Mouse (Mus musculus) heart, postnatal 0 days (tissue): ENCODE results near the gene Iqcf5. TPM values are rescaled to one million over a fixed set of nuclear protein-coding genes. Genes with fewer than 3 reads are reported as not detected.

Source experiments
- ATAC-seq: fragments of 200-750 bp; cut with Nextera tagmentation; 2 replicates; pipeline ENCODE4 v1.8.0; 2017; ENCODE audit warnings: low read depth, moderate number of reproducible peaks, moderate library complexity; ENCODE audit not compliant: insufficient read depth
- DNase-seq: peaks from one replicate; pipeline ENCODE4 v3.0.0-alpha.2; 2016; ENCODE audit warnings: low spot score
- H3K27ac ChIP-seq: fragments of 300-500 bp; sonication (generic); 2 replicates; pipeline ENCODE4 v1.5.1; 2014; ENCODE audit warnings: low read depth, mild to moderate bottlenecking
- H3K27me3 ChIP-seq: fragments of 300-500 bp; sonication (generic); 2 replicates; pipeline ENCODE4 v1.6.1; 2014; ENCODE audit warnings: low read length, mixed read lengths; ENCODE audit not compliant: control insufficient read depth, insufficient read depth
- H3K36me3 ChIP-seq: fragments of 300-500 bp; sonication (generic); replicated peaks from 2 replicates; pipeline ENCODE4 v1.6.1; 2014; ENCODE audit warnings: low read length, mixed read lengths; ENCODE audit not compliant: control insufficient read depth, insufficient read depth
- H3K4me1 ChIP-seq: fragments of 300-500 bp; sonication (generic); 2 replicates; pipeline ENCODE4 v1.6.1; 2014; ENCODE audit warnings: antibody characterized with exemption; ENCODE audit not compliant: control insufficient read depth, insufficient read depth
- H3K4me2 ChIP-seq: fragments of 300-500 bp; sonication (generic); 2 replicates; pipeline ENCODE4 v1.6.1; 2014; ENCODE audit warnings: low read depth, mild to moderate bottlenecking, low read length, moderate library complexity
- H3K4me3 ChIP-seq: fragments of 300-500 bp; sonication (generic); 2 replicates; pipeline ENCODE4 v1.5.1; 2014; ENCODE audit warnings: low read depth, low read length
- H3K9ac ChIP-seq: fragments of 300-500 bp; sonication (generic); replicated peaks from 2 replicates; pipeline ENCODE4 v1.6.1; 2014; ENCODE audit warnings: low read depth, low read length, mixed read lengths
- H3K9me3 ChIP-seq: fragments of 300-500 bp; sonication (generic); replicated peaks from 2 replicates; pipeline ENCODE4 v1.6.1; 2016; ENCODE audit warnings: low read length; ENCODE audit not compliant: control insufficient read depth
- CTCF ChIP-seq: IDR thresholded peaks from 2 replicates; pipeline ENCODE4 v1.5.1; 2016; ENCODE audit warnings: antibody characterized with exemption, control low read depth, low read depth
- EP300 ChIP-seq: IDR thresholded peaks from 2 replicates; pipeline ENCODE4 v1.6.1; 2016; ENCODE audit warnings: antibody characterized with exemption, low read depth
- WGBS: fragments of 180-500 bp; shearing (Covaris S2); extraction: QIAGEN DNeasy Blood & Tissue Kit; methylation state at CpG from one replicate; pipeline ENCODE4 v1.1.7; 2014; 5-methylcytosine and 5-hydroxymethylcytosine counted together
- polyA plus RNA-seq: library from polyadenylated mRNA; unstranded; fragments of >200 nt; fragmentation: Nextera tagmentation; extraction: Ambion mirVana; gene quantifications from 2 replicates; pipeline ENCODE4 v1.2.1, GENCODE M21; 2015
- total RNA-seq: library from RNA; depleted of rRNA; stranded (reverse); fragments of >200 nt; gene quantifications from 2 replicates; pipeline ENCODE4 v1.2.3, GENCODE M21; 2014; ENCODE audit warnings: low replicate concordance

Iqcf5 gene
- total and polyA plus RNA-seq, 2 experiments from 2014 or later, result not detected

DNA sequence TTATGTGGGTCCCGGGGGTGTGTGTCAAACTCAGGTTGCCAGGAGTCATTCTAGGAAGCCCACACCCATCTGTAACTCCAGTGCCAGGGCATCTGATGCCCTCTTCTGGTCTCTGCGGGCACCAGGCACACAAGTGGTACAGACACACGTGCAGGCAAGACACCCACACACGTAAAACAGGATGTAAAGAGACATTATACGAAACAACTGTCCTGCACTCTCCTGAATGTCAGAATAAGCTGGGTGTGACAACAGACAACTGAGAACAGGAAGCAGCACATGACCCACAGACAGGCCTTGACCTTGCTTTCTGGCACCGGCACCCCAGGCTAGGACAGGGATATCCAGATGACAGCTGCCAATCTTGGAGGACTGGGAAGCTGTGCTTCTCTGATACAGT is 45.1 kb upstream of the Iqcf5 start:
- H3K9me3 ChIP-seq, result no peaks in the 10 kb centered on the region
- peaks cover 6% of the 10 kb centered on the region; the same call in 1 of the 2 replicates for H3K27me3 ChIP-seq
- no peak overlapping the region for H3K27ac ChIP-seq
- ATAC-seq (no peak), DNase-seq (no peak)
- H3K4me3 ChIP-seq, result no peak overlapping the region
- WGBS, result 60% methylated on average over 6 of the region's 6 CpGs
- no peak overlapping the region for H3K9ac ChIP-seq
- no peak overlapping the region for H3K4me2 ChIP-seq
- H3K4me1 ChIP-seq, result peaks cover 14% of the 10 kb centered on the region
- no peak; the same call in 1 of the 2 replicates for TF ChIP-seq CTCF
- TF ChIP-seq EP300, result no peak
- H3K36me3 ChIP-seq, result no peaks in the 10 kb centered on the region

GRCm38 (mm10) chr9:106469776-106470175 is 44.6 kb upstream of the Iqcf5 start:
- no peak overlapping the region for H3K9ac ChIP-seq
- H3K36me3 ChIP-seq, result no peaks in the 10 kb centered on the region
- WGBS, result 53% methylated on average over 9 of the region's 9 CpGs
- TF ChIP-seq CTCF, result no peak
- no peak for TF ChIP-seq EP300
- H3K4me2 ChIP-seq, result no peak overlapping the region
- DNase-seq (no peak), ATAC-seq (no peak)
- H3K4me1 ChIP-seq, result peaks cover 11% of the 10 kb centered on the region
- peaks cover 6% of the 10 kb centered on the region; the same call in 1 of the 2 replicates for H3K27me3 ChIP-seq
- H3K27ac ChIP-seq, result no peak overlapping the region
- no peak overlapping the region for H3K4me3 ChIP-seq
- no peaks in the 10 kb centered on the region for H3K9me3 ChIP-seq

DNA sequence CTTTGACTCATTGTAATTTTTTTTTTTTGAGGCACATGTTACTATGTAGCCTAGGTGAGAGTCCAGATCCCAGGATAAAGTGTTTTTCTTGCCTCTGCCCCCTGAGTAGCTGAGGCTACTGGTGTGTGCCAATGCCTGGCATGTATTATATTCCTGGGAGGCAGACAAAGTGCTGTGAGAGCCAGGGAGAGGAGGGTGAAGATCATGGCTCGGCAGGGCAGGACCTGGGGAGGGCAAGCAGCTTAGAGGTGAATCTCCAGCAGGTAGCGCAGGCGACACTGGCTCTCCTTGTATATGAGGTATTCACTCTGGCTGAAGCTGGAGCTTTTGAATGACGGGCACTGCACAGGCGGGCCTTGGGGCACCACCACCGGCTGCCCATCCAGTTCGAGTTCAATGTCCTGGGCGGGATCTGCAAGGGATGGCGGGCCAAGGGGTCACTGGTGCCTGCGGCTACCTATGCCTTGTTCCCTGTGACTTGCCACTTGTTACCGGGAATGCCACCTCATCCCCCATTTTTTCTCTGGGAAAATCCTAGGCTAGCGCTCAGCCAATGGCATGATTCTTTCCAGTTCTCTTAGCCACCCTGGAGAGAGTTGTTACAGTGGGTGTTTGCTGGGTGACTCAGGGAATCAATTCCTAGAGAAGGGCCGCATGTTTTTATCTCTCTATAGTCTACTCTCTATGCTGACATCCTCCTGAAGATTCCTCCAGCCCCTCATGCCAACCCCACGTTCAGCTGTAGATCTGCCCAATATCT is 43.2 kb upstream of the Iqcf5 start:
- TF ChIP-seq EP300 (no peak), CTCF (no peak)
- H3K4me1 ChIP-seq, result peaks cover 15% of the 10 kb centered on the region
- WGBS, result 71% methylated on average over 14 of the region's 14 CpGs
- no peak overlapping the region for H3K9ac ChIP-seq
- ATAC-seq (no peak), DNase-seq (no peak)
- H3K4me2 ChIP-seq, result peak overlapping the region; percentile 35; the same call in 1 of the 2 replicates
- H3K36me3 ChIP-seq, result no peaks in the 10 kb centered on the region
- H3K9me3 ChIP-seq, result no peaks in the 10 kb centered on the region
- no peak overlapping the region for H3K4me3 ChIP-seq
- no peaks in the 10 kb centered on the region for H3K27me3 ChIP-seq
- no peak overlapping the region for H3K27ac ChIP-seq

- Histone ChIP-seq H3K4me1 (peaks cover 20% of the 10 kb centered on the region), H3K4me2 (peak overlapping the region; percentile 35; the same call in 1 of the 2 replicates), H3K27ac (peak overlapping the region; percentile 32; the same call in 1 of the 2 replicates), H3K4me3 (no peak overlapping the region), H3K27me3 (no peaks in the 10 kb centered on the region), H3K9ac (no peak overlapping the region), H3K9me3 (no peaks in the 10 kb centered on the region), H3K36me3 (no peaks in the 10 kb centered on the region)
- ATAC-seq (peak; percentile 23), DNase-seq (peak; percentile 73)
- no peak for TF ChIP-seq EP300
- no peak for TF ChIP-seq CTCF
- 17% methylated on average over 5 of the region's 5 CpGs for WGBS
These were observed 42.5 kb upstream of the Iqcf5 start for GRCm38 (mm10) chr9:106471892-106472291.

GRCm38 (mm10) chr9:106472321-106472720 is 42.1 kb upstream of the Iqcf5 start:
- WGBS, result 45% methylated on average over 4 of the region's 4 CpGs
- H3K9ac ChIP-seq, result no peak overlapping the region
- H3K4me1 ChIP-seq, result peaks cover 21% of the 10 kb centered on the region

More at GRCm38 (mm10) chr9:106472321-106472720, 42.1 kb upstream of the Iqcf5 start:
- no peak for DNase-seq
- no peaks in the 10 kb centered on the region for H3K36me3 ChIP-seq
- peak overlapping the region; percentile 32 for H3K27ac ChIP-seq
- no peaks in the 10 kb centered on the region for H3K27me3 ChIP-seq
- H3K9me3 ChIP-seq, result no peaks in the 10 kb centered on the region
- no peak overlapping the region for H3K4me3 ChIP-seq
- no peak for TF ChIP-seq EP300
- TF ChIP-seq CTCF, result no peak
- no peak overlapping the region for H3K4me2 ChIP-seq
- ATAC-seq, result no peak
